In genomic region chr9:107900840-107901626, GRCm38 (mm10) we compare ENCODE assay signal across 9 mouse cellular contexts. TPM values are rescaled to one million over a fixed set of nuclear protein-coding genes. Genes with fewer than 3 reads are reported as not detected.
DNase-seq lines count a peak whose midpoint lies in the region; ATAC-seq and TF ChIP-seq lines count a peak whose summit lies in the region.
"Had no signal": no experiment of that assay in that cellular context is flagged by ENCODE, and none has a peak within 500 bp of the region (broad histone marks: within the 10 kb centered on the region; RNA-seq: fewer than 3 reads in every experiment).

No protein-coding gene starts in this region.

- no peaks in the 10 kb centered on the region for H3K36me3 ChIP-seq in ES-E14 (ENCODE audit: control insufficient read depth, insufficient read depth, low read length, poor library complexity, severe bottlenecking)
- peaks cover 7% of the 10 kb centered on the region for H3K36me3 ChIP-seq in embryonic facial prominence, embryonic 14.5 days (ENCODE audit: control insufficient read depth, insufficient read depth, low read length)
- H3K36me3 ChIP-seq in hindbrain, embryonic 13.5 days = peaks cover 55% of the 10 kb centered on the region

- ATAC-seq in embryonic facial prominence, embryonic 14.5 days (ENCODE audit: low read depth) = peak; percentile 74
- ATAC-seq in hindbrain, embryonic 13.5 days (ENCODE audit: low FRiP score) = peak; percentile 52

- no peak overlapping the region for H3K27ac ChIP-seq in ES-E14 (ENCODE audit: insufficient read depth, low read depth, low read length, poor library complexity, severe bottlenecking)
- no peak overlapping the region for H3K27ac ChIP-seq in embryonic facial prominence, embryonic 14.5 days (replicated peaks; ENCODE audit: low read depth, low read length)
- H3K27ac ChIP-seq in hindbrain, embryonic 13.5 days = peak overlapping the region; percentile 73

- 10% methylated on average over 44 of the region's 44 CpGs for WGBS in embryonic facial prominence, embryonic 14.5 days
- WGBS in hindbrain, embryonic 13.5 days = 4% methylated on average over 44 of the region's 44 CpGs

- DNase-seq in ES-E14 (ENCODE audit: low read depth, low spot score) (peak; percentile 88), adipocyte (ENCODE audit: low spot score) (no peak)
- peak; percentile 62 to 78 for DNase-seq in adrenal gland, postnatal 36 days
- peak; percentile 77 for DNase-seq in embryonic facial prominence, embryonic 14.5 days (ENCODE audit: low spot score)
- peak; percentile 70 for DNase-seq in left cerebral cortex, adult 11 months (ENCODE audit: low spot score)
- peak; percentile 67 for DNase-seq in lung, postnatal 10 days
- peak; percentile 84 to 87 for DNase-seq in right cerebral cortex, adult 2 months (ENCODE audit: low spot score in 2 of 2)

- peaks cover 15% of the 10 kb centered on the region for H3K27me3 ChIP-seq in embryonic facial prominence, embryonic 14.5 days (replicated peaks; ENCODE audit: control insufficient read depth, insufficient read depth, low read length)
- peaks cover 35% of the 10 kb centered on the region for H3K27me3 ChIP-seq in hindbrain, embryonic 13.5 days

- peak overlapping the region; percentile 66 to 68 for H3K4me3 ChIP-seq in ES-E14 (ENCODE audit: insufficient read depth in 1 of 2, low read depth in 1 of 2, low read length in 2 of 2, poor library complexity in 1 of 2, severe bottlenecking in 1 of 2)
- H3K4me3 ChIP-seq in embryonic facial prominence, embryonic 14.5 days (ENCODE audit: low read depth, low read length) = peak overlapping the region; percentile 32
- H3K4me3 ChIP-seq in hindbrain, embryonic 13.5 days = peak overlapping the region; percentile 37

- H3K4me2 ChIP-seq in embryonic facial prominence, embryonic 14.5 days (ENCODE audit: low read depth, low read length) = peak overlapping the region; percentile 56
- peak overlapping the region; percentile 62 for H3K4me2 ChIP-seq in hindbrain, embryonic 13.5 days

- no peaks in the 10 kb centered on the region for H3K9me3 ChIP-seq in ES-E14 (ENCODE audit: control insufficient read depth, insufficient read depth, low read depth, low read length)
- no peaks in the 10 kb centered on the region for H3K9me3 ChIP-seq in embryonic facial prominence, embryonic 14.5 days (ENCODE audit: control insufficient read depth, low read length)
- H3K9me3 ChIP-seq in hindbrain, embryonic 13.5 days = no peaks in the 10 kb centered on the region

- peaks cover 0 to 4% of the 10 kb centered on the region in 2 experiments; a peak in 1 of 4 replicates for H3K4me1 ChIP-seq in ES-E14 (ENCODE audit: control insufficient read depth in 2 of 2, insufficient read depth in 2 of 2, low read length in 2 of 2, poor library complexity in 1 of 2)
- H3K4me1 ChIP-seq in embryonic facial prominence, embryonic 14.5 days (ENCODE audit: control insufficient read depth, insufficient read depth, low read length) = peaks cover 7% of the 10 kb centered on the region
- peaks cover 19% of the 10 kb centered on the region for H3K4me1 ChIP-seq in hindbrain, embryonic 13.5 days (replicated peaks)

- H3K9ac ChIP-seq in ES-E14 (ENCODE audit: insufficient read depth, low read depth, low read length, poor library complexity, severe bottlenecking) = peak overlapping the region; percentile 60
- peak overlapping the region; percentile 54 for H3K9ac ChIP-seq in embryonic facial prominence, embryonic 14.5 days (ENCODE audit: low read depth, low read length)
- peak overlapping the region; percentile 63 for H3K9ac ChIP-seq in hindbrain, embryonic 13.5 days

- in situ Hi-C loops in ES-E14 (cut with MboI; ENCODE audit: low sequenced_read_pairs in 2 of 2, unreplicated experiment in 2 of 2) = loop anchor here in 1 of 2 experiments (5.0 kb wide), 1 partner anchor 166 kb away; no protein-coding TSS in a partner anchor

TF ChIP-seq in ES-E14, 5 proteins besides CTCF, POLR2A, EP300 and RAD21:
- TF ChIP-seq ZNF384 (IDR thresholded peaks at IDR 0.05; ENCODE audit: low read depth, low read length) (no peak), ZC3H11A (IDR thresholded peaks at IDR 0.05; ENCODE audit: borderline replicate concordance, low read depth, low read length) (0 out of 2 replicates have a peak, but pooled peaks have one; percentile 25)
TF ChIP-seq in ES-E14: peak in this region for 1.

RNA-seq across cellular contexts. Expression of gene Mst1r, which starts 5.6 kb away (rescaled TPM):
- 0.22 and 0.37 TPM in 2 replicates for total RNA-seq in ES-E14 (2012; rRNA removed)
- 10 to 100 TPM in 1 of 2 experiments, 1 to 10 TPM in 1; 5.2 to 11.9 TPM for total RNA-seq in adrenal gland, postnatal 36 days (2021)
- 2.8 and 3.1 TPM in 2 replicates for polyA plus RNA-seq in embryonic facial prominence, embryonic 14.5 days (2014; fragmentation: Nextera tagmentation; extraction: Ambion mirVana)
- polyA plus RNA-seq in hindbrain, embryonic 13.5 days (2015; fragmentation: Nextera tagmentation; extraction: Ambion mirVana) = 1.8 and 2.1 TPM in 2 replicates

RNA-seq across cellular contexts. Expression of gene Mon1a, which starts 13.1 kb away (rescaled TPM):
- total RNA-seq in ES-E14 (2012; rRNA removed) = 4.7 and 5.4 TPM in 2 replicates
- 10 to 100 TPM; 17.7 to 19.8 TPM for total RNA-seq in adrenal gland, postnatal 36 days (2021)
- 11.4 and 11.8 TPM in 2 replicates for polyA plus RNA-seq in embryonic facial prominence, embryonic 14.5 days (2014; fragmentation: Nextera tagmentation; extraction: Ambion mirVana)
- polyA plus RNA-seq in hindbrain, embryonic 13.5 days (2015; fragmentation: Nextera tagmentation; extraction: Ambion mirVana) = 25.2 and 25.5 TPM in 2 replicates

RNA-seq across cellular contexts. Expression of gene Actl11, which starts 27.2 kb away (rescaled TPM):
- total RNA-seq in ES-E14 (2012; rRNA removed) = not detected in 2 replicates
- not detected for total RNA-seq in adrenal gland, postnatal 36 days (2021)
- not detected in 2 replicates for polyA plus RNA-seq in embryonic facial prominence, embryonic 14.5 days (2014; fragmentation: Nextera tagmentation; extraction: Ambion mirVana)
- not detected in 2 replicates for polyA plus RNA-seq in hindbrain, embryonic 13.5 days (2015; fragmentation: Nextera tagmentation; extraction: Ambion mirVana)
- total RNA-seq: gastrocnemius, adult 8-10 months had no signal

RNA-seq across cellular contexts. Expression of gene Rbm6, which starts 28.0 kb away (rescaled TPM):
- total RNA-seq in ES-E14 (2012; rRNA removed) = 61.8 and 62.3 TPM in 2 replicates
- total RNA-seq in adrenal gland, postnatal 36 days (2021) = 10 to 100 TPM; 45.6 to 55.8 TPM
- 52.2 and 61.0 TPM in 2 replicates for polyA plus RNA-seq in embryonic facial prominence, embryonic 14.5 days (2014; fragmentation: Nextera tagmentation; extraction: Ambion mirVana)
- 121 and 122 TPM in 2 replicates for polyA plus RNA-seq in hindbrain, embryonic 13.5 days (2015; fragmentation: Nextera tagmentation; extraction: Ambion mirVana)

RNA-seq across cellular contexts. Expression of gene Camkv, which starts 34.4 kb away (rescaled TPM):
- total RNA-seq in ES-E14 (2012; rRNA removed) = 21.5 and 41.5 TPM in 2 replicates
- total RNA-seq in adrenal gland, postnatal 36 days (2021) = 1 to 10 TPM; 2.9 to 3.6 TPM
- polyA plus RNA-seq in embryonic facial prominence, embryonic 14.5 days (2014; fragmentation: Nextera tagmentation; extraction: Ambion mirVana) = 2.2 and 2.6 TPM in 2 replicates
- polyA plus RNA-seq in hindbrain, embryonic 13.5 days (2015; fragmentation: Nextera tagmentation; extraction: Ambion mirVana) = 12.4 and 13.3 TPM in 2 replicates
